Mouse (Mus musculus) spleen, adult 2 months (tissue): ENCODE results near the gene Rapgef5. TPM values are rescaled to one million over a fixed set of nuclear protein-coding genes. Genes with fewer than 3 reads are reported as not detected.
"Not testable (repeated sequence)": the region's sequence is repeated elsewhere in the genome, so short reads cannot be mapped to it uniquely, and the experiment has no call there.

Experiments used
- DNase-seq, 2 experiments: peaks; one replicate each; pipeline versions ENCODE4 v3.0.0 to v3.0.0-alpha.2; 2012 to 2021; ENCODE audit warnings: low spot score in 2 of 2, low read depth in 1 of 2
- H3K27ac ChIP-seq: fragments of 200-500 bp; 2 replicates; pipeline ENCODE4 v1.5.1; 2012; ENCODE audit warnings: low read length, inconsistent platforms; ENCODE audit not compliant: insufficient read depth
- H3K27me3 ChIP-seq: fragments of 200-500 bp; 2 replicates; pipeline ENCODE4 v1.6.1; 2012; ENCODE audit warnings: mild to moderate bottlenecking, moderate library complexity, low read length, inconsistent platforms; ENCODE audit not compliant: control insufficient read depth, insufficient read depth
- H3K36me3 ChIP-seq: fragments of 200-500 bp; 2 replicates; pipeline ENCODE4 v1.6.1; 2012; ENCODE audit warnings: mild to moderate bottlenecking, low read length, inconsistent platforms; ENCODE audit not compliant: control insufficient read depth, insufficient read depth
- H3K4me1 ChIP-seq: fragments of 200-500 bp; 2 replicates; pipeline ENCODE4 v1.6.1; 2011; ENCODE audit warnings: inconsistent platforms; ENCODE audit not compliant: control insufficient read depth, insufficient read depth, insufficient read length
- H3K4me3 ChIP-seq: fragments of 200-500 bp; 2 replicates; pipeline ENCODE4 v1.5.1; 2011; ENCODE audit warnings: mild to moderate bottlenecking, inconsistent platforms; ENCODE audit not compliant: insufficient read depth, insufficient read length; ENCODE audit errors: extremely low read depth
- CTCF ChIP-seq: fragments of 200-500 bp; IDR thresholded peaks from 2 replicates; pipeline ENCODE4 v1.5.1; 2011; ENCODE audit warnings: mild to moderate bottlenecking, inconsistent platforms; ENCODE audit not compliant: insufficient read depth, insufficient read length, insufficient replicate concordance; ENCODE audit errors: extremely low read depth
- POLR2A ChIP-seq: fragments of 200-500 bp; IDR thresholded peaks from 2 replicates; pipeline ENCODE4 v1.6.1; 2011; ENCODE audit warnings: low read depth, low read length, inconsistent platforms
- WGBS: fragments of 180-500 bp; shearing (Covaris S2); methylation state at CpG from one replicate; pipeline ENCODE4 v1.1.7; 2018; 5-methylcytosine and 5-hydroxymethylcytosine counted together
- polyA plus RNA-seq: library from polyadenylated mRNA; depleted of rRNA; stranded (reverse); fragments of >200 nt; gene quantifications from 2 replicates; pipeline ENCODE4 v1.2.3, GENCODE M21; 2012

Rapgef5 gene
- polyA plus RNA-seq, 1 experiment: 6.9 TPM

- no peaks in the 10 kb centered on the region for H3K4me1 ChIP-seq
- H3K36me3 ChIP-seq: no peaks in the 10 kb centered on the region
- H3K27me3 ChIP-seq: no peaks in the 10 kb centered on the region
- H3K4me3 ChIP-seq: no peak overlapping the region
- no peak for TF ChIP-seq POLR2A
- no peak for TF ChIP-seq CTCF
- WGBS: 57% methylated on average over 24 of the region's 24 CpGs
- DNase-seq: no peak
- no peak overlapping the region for H3K27ac ChIP-seq
Observed at GRCm38 (mm10) chr12:117788513-117789011, 272.3 kb downstream of the Rapgef5 start.

GRCm38 (mm10) chr12:117789017-117789416 is 272.7 kb downstream of the Rapgef5 start:
- DNase-seq: no peak
- H3K27ac ChIP-seq: no peak overlapping the region
- TF ChIP-seq CTCF (no peak), POLR2A (no peak)
- WGBS: 81% methylated on average over 7 of the region's 7 CpGs
- no peaks in the 10 kb centered on the region for H3K27me3 ChIP-seq
- H3K36me3 ChIP-seq: no peaks in the 10 kb centered on the region
- H3K4me1 ChIP-seq: no peaks in the 10 kb centered on the region
- H3K4me3 ChIP-seq: no peak overlapping the region

GRCm38 (mm10) chr12:117795303-117795702 is 279.0 kb downstream of the Rapgef5 start:
- 86% methylated on average over 4 of the region's 4 CpGs for WGBS

GRCm38 (mm10) chr12:117803989-117804388 is 287.7 kb downstream of the Rapgef5 start, which contains the start of gene Cdca7l:
TSS of gene Cdca7l (plus strand) at chr12:117804289.
- H3K36me3 ChIP-seq, DNase-seq, H3K27me3 ChIP-seq, H3K27ac ChIP-seq, H3K4me3 ChIP-seq, H3K4me1 ChIP-seq: not testable (repeated sequence)
- WGBS: 91% methylated on average over 1 of the region's 6 CpGs

More at GRCm38 (mm10) chr12:117795303-117795702, 279.0 kb downstream of the Rapgef5 start:
- no peak for DNase-seq
- H3K4me1 ChIP-seq: no peaks in the 10 kb centered on the region
- no peak for TF ChIP-seq CTCF
- no peak for TF ChIP-seq POLR2A
- H3K36me3 ChIP-seq: no peaks in the 10 kb centered on the region
- H3K27me3 ChIP-seq: no peaks in the 10 kb centered on the region
- no peak overlapping the region for H3K4me3 ChIP-seq
- H3K27ac ChIP-seq: no peak overlapping the region

GRCm38 (mm10) chr12:117805576-117805975 is 289.3 kb downstream of the Rapgef5 start:
- H3K27ac ChIP-seq: no peak overlapping the region
- no peak overlapping the region for H3K4me3 ChIP-seq
- TF ChIP-seq POLR2A (no peak), CTCF (no peak)
- no peaks in the 10 kb centered on the region for H3K4me1 ChIP-seq
- DNase-seq: no peak
- H3K36me3 ChIP-seq: no peaks in the 10 kb centered on the region
- H3K27me3 ChIP-seq: no peaks in the 10 kb centered on the region
- WGBS: 91% methylated on average over 4 of the region's 4 CpGs

- no peaks in the 10 kb centered on the region for H3K4me1 ChIP-seq
- no peak for TF ChIP-seq POLR2A
- no peak for TF ChIP-seq CTCF
- WGBS: 86% methylated on average over 12 of the region's 12 CpGs
Observed at GRCm38 (mm10) chr12:117806007-117806451, 289.8 kb downstream of the Rapgef5 start.

GRCm38 (mm10) chr12:117806470-117806869 is 290.2 kb downstream of the Rapgef5 start:
- Histone ChIP-seq H3K27me3 (no peaks in the 10 kb centered on the region), H3K4me3 (no peak overlapping the region), H3K27ac (no peak overlapping the region), H3K4me1 (no peaks in the 10 kb centered on the region), H3K36me3 (no peaks in the 10 kb centered on the region)
- WGBS: 89% methylated on average over 4 of the region's 4 CpGs
- TF ChIP-seq POLR2A (no peak), CTCF (no peak)
- no peak for DNase-seq

More at GRCm38 (mm10) chr12:117806007-117806451, 289.8 kb downstream of the Rapgef5 start:
- DNase-seq: no peak
- H3K4me3 ChIP-seq: no peak overlapping the region
- no peaks in the 10 kb centered on the region for H3K27me3 ChIP-seq
- H3K36me3 ChIP-seq: no peaks in the 10 kb centered on the region
- no peak overlapping the region for H3K27ac ChIP-seq
